Mouse (Mus musculus) kidney, adult 2 months (tissue): ENCODE results near the gene Gm11213.

ENCODE experiments used
- CTCF ChIP-seq: fragments of 200-500 bp; conservative IDR thresholded peaks from 2 replicates; pipeline ENCODE4 v1.5.1; 2011; ENCODE audit warnings: low read depth, mild to moderate bottlenecking, control low read depth, low read length, moderate library complexity, mixed read lengths; ENCODE audit not compliant: insufficient read depth, insufficient read length
- POLR2A ChIP-seq: fragments of 200-500 bp; IDR thresholded peaks from one replicate; pipeline ENCODE4 v1.6.1; 2011; ENCODE audit warnings: low read depth, low read length, control low read depth

- TF ChIP-seq POLR2A: no peak
- no peak for TF ChIP-seq CTCF
Observed at GRCm38 (mm10) chr4:63600786-63601185, 4.3 kb downstream of the Gm11213 start.
